Mouse (Mus musculus) mesoderm, embryonic 11.5 days (tissue): ENCODE results near the gene Opcml.

Experiments used
- DNase-seq: peaks from one replicate; pipeline ENCODE4 v3.0.0-alpha.2; 2012; ENCODE audit warnings: low read depth, low spot score

The Opcml gene

DNA sequence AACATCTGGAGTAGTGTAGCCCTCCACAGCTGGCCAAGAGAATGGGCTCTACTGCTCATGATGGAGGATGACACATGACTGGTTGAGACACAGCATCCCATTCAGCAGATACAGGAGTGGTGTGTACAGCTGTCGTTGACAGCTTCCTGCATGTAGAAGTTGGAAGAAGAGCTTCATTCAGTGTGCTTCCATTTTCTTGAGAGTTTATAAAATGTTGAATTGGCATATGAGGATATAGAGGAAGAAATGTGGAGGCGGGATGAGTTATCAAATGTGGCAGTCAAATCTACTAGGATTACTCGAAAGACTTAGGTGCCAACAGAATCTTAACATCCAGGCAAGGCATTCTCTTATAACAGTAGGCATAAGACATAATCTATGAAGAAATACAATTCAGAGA, 723.3 kb downstream of the Opcml start:
- DNase-seq: no peak

- DNase-seq: no peak
Measured at GRCm38 (mm10) chr9:28533191-28533590, 742.6 kb downstream of the Opcml start.

- no peak for DNase-seq
Measured at GRCm38 (mm10) chr9:28535006-28535405, 744.4 kb downstream of the Opcml start.

GRCm38 (mm10) chr9:28536637-28537036, 746.1 kb downstream of the Opcml start:
- DNase-seq: no peak

DNA sequence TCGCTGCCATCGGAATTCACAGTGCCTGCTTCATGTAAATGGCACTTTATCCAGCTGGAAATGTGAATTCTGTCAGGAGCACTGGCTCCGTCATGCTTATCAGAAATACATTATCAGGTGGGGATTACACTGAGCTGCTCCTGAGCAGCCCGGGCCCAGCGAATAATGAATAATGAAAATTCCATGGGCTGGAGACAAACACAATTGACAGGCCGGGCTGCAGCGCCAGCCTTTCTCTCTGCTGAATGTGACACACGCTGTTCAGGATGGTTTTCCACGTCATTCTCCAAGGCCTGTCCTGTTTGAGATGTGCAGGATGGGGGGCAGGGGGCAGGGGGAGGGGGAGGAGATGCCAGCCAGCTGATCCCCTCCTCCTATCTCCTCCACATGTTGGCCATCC, 757.6 kb downstream of the Opcml start:
- no peak for DNase-seq

DNA sequence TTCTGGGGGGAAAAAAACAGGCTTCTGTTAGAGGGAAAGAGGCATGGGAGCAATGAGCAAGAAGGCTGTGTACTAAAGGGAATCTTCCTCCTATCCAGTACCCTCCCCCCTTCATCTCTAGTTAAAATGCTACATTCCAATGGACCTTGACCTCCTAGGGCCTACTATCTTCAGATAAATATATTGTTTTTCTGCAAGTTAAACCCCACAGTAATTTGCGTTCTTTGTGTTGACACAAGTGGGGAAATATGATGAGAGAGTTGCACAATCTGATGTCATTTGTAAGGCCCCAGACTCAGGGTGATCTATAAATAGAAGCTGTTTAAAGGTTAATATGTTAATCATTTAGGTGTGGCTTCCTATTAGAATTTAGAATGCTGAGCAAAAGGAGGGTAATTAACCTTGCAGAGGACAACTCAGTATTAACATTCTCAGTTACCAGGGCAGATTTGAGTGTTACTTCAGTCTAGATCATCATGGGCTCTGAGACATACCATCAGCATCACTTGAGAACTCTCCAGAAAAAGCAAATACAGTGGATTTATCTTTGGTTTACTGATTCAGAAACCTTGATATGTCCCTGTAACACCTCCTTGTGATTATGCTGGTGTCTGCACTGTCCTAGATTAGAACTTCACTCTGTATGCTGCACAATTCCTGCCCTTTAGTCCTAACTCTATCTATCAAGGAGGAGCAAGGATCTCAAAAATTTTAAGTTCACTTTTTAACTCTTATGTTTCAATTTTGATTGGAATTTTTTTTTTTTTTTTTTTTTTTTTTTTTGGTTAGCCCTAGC, 762.0 kb downstream of the Opcml start:
- no peak for DNase-seq

GRCm38 (mm10) chr9:28558628-28559027, 768.1 kb downstream of the Opcml start:
- no peak for DNase-seq

DNA sequence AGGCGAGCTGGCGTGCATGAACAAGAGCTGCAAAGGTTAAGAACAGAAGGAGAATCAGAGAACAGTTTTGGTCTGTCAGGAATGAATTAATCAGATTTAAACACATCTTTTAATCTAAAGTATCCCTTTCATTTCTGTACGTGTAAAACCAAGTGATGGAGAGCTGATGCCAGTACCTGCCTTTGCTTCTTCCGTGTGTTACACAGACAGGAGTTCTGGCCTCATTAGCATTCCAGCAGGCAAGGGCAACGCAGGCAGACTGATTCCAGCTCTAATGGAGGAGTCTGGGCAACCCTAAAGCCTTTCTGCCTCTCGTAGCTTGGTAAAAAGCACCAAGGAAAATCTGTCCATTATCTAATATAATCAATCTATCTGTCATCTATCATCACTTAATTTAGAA, 771.2 kb downstream of the Opcml start:
- no peak for DNase-seq

DNA sequence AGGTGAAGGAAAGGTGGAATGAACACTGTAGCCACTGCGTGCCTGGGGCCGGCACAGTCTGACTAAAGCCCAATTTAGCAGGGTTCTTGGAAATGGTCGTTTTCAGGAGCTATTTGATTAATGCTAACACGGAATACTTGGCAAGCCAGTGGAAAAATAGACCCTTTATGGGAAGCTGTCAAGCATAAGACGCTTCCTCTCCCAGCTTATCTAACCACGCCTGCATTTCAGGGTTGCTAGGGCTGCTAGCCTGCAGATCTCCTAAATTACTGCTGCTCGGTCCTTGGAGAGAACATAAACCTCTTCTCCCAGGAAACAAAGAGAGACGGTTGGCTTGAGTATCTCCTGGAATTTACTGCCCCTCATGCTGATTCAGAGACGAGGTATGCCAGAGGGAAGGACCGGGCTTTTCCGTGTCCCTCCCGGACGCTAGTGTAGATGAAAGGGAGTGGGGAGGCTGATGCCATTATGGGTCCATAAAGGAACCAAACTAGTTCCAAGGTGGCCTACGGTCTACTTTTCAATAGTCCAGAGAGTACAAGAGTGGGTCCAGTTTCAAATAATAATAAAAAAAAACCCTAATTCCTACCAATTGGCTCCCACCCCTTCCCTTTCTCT, 772.6 kb downstream of the Opcml start:
- DNase-seq: no peak

DNA sequence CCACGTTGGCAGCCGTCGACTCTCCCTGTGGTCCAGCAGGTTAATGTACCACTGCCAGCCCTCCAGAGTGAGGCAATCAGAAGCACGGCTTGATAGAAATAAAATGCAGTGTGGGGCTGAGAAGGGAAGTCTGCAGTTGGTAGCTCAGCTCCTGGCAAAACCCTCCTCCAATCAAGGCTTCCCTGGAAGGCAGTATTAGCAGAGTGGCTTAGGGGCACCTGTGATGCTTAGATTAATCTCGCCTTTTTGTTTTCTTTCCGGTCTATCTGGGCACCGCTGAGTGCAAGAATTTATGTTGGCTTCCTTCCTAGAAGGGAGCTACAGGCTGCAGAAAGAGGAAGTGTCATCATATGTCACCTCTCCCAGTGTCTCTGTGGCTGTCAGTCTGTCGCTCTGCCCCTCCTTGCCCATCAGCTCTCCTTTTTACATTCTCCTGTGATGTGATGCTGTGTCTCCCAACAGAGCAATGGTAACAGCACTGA, 778.5 kb downstream of the Opcml start:
- DNase-seq: no peak

GRCm38 (mm10) chr9:28569776-28570175, 779.2 kb downstream of the Opcml start:
- DNase-seq: no peak

DNA sequence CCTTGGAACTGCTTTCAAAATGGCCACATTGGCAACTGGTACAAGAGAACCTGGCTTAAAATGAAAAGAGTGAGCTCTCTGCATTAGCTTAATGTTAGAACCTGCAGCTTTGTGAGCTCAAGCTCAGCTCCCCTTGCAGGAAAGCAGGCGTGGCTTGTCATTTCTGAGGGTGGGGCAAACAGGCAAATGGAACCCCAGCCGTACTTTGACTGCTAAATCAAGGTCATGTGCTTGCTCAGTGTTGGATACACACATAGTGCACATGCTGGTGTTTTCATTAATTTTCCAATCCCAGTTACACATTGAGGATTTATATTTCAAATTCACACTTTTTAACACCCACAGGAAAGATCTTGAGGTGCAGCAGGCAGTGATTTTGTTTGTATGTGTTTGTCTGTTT, 781.1 kb downstream of the Opcml start:
- no peak for DNase-seq

DNA sequence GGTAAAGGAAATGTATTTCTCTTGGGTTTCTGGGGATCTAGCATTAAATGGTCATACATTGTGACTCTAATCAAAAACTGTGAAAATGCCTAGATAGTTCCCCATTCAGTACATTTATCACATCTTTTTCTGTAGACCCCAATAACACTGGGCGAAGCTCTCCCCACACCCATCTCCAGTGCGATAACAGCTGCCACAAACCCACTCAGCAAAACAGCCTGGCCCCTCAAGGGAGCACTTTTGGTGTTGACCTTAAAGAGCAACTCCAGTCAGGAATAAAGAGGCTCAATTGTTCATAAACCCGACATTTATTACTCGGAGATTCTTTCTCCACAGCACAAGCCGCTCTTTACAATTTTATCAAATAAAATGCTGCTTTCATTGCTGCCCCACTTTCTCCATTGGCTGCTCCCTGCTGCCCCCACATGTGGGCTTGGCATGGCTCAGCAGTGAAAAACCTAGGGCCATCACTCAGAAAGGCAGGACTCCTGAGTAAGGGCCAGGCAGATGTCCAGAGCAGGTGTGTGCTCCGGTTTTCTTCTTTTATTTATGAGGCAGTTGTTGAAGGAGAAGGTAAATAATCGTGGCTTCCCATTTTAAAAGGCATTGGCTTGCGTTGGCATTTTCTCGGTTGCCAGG, 781.7 kb downstream of the Opcml start:
- peak; percentile 35 for DNase-seq

GRCm38 (mm10) chr9:28578730-28579129, 788.2 kb downstream of the Opcml start:
- no peak for DNase-seq

- DNase-seq: no peak
Measured at GRCm38 (mm10) chr9:28587253-28587652, 796.7 kb downstream of the Opcml start.

GRCm38 (mm10) chr9:28587857-28588388, 797.3 kb downstream of the Opcml start:
- DNase-seq: no peak

DNA sequence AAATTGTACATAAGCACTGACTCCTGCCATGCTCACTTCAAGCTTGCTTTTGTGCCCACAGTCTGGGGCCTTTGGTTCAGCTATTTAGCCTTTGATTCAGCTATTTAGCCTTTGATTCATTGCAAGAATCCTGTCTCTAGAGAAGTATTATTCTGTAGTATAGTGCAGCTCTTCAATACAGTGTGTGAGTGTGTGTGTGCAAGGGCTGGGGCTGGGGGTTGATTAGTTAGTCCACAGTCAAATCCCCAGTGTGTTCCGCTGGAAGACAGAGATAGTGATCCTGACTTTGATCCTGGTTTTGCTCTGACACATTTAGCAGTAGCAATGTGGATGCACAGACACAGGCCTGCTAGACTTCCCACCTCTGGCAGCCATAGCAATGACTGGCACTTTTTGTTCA, 797.9 kb downstream of the Opcml start:
- no peak for DNase-seq

- DNase-seq: no peak
Measured at GRCm38 (mm10) chr9:28592208-28592607, 801.6 kb downstream of the Opcml start.

DNA sequence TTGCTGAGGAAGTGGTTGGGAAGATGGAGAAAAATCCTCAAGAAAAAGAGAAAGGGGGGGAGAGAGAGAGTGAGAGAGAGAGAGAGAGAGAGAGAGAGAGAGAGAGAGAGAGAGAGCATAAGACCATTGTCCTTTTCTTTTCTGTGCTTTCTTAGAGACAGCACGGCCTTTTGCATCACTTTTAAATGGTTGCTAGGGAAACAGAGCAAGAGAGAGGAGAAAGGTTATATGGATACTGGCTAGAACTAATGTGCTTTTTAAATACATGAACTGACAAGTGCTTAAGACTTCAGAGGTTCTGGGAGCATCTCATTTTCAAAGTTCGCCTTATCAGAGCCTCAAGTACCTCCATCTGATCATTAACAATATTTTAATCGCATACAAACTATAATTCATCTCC, 804.5 kb downstream of the Opcml start:
- DNase-seq: no peak

- no peak for DNase-seq
Measured at GRCm38 (mm10) chr9:28605561-28605960, 815.0 kb downstream of the Opcml start.

- DNase-seq: no peak
Measured at GRCm38 (mm10) chr9:28613683-28614620, 823.4 kb downstream of the Opcml start.
